Mouse (Mus musculus): ENCODE measurements around the gene Anks1. TPM values are rescaled to one million over a fixed set of nuclear protein-coding genes. Genes with fewer than 3 reads are reported as not detected.
A peak's percentile ranks its signal among the peaks of the same experiment; 100 is the strongest.

Anks1 gene
- 7.8 and 8.3 TPM in 2 replicates for polyA plus RNA-seq (2015; fragmentation: Nextera tagmentation; extraction: Ambion mirVana)

DNA sequence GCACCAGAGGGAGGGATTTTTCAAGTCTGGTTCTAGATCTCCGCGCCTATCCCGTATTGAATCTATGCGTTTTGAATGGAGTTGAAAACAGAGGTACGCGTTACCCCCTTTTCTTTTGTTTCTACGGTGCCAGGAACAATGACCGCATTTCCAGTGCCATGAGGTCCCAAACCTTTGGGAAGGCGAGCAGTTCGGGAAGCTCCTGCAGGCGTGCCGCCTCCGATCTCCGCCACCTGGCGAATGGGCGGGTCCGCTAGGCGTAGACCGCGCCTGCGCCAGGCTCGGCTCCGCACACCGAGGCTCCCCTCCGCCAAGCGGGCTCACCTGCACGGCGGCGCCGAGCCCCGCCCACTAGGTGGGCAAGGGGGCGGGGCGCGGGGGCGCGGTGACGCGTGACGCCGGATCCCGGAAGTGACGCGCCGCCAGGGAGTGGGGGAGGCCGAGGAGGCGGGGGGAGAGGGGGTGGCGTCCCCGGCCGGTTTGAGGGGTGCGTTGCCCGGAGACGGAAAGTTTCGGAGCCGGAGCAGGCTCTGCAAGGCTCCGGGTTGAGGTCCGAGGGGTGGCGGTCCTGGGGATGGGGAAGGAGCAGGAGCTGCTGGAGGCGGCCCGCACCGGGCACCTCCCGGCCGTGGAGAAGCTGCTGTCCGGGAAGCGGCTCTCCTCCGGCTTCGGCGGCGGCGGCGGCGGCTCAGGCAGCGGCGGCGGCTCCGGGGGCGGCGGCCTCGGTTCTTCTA lies at the start of gene Anks1:
Gene Anks1 (plus strand): TSS at position 419 of the 734 bp plus-strand sequence.
- peak within 1 kb of the TSS; percentile 68 for H3K4me3 ChIP-seq (ENCODE audit: low read depth, low read length)
- TF ChIP-seq CTCF (IDR thresholded peaks at IDR 0.05; ENCODE audit: low read depth) (no peak; the same call in 1 of the 2 replicates), EP300 (optimal IDR thresholded peaks at IDR 0.05) (no peak)
- H3K27me3 ChIP-seq (ENCODE audit: control insufficient read depth, insufficient read depth, low read length): no peaks in the 10 kb centered on the region
- H3K9ac ChIP-seq (ENCODE audit: low read length): peak within 1 kb of the TSS; percentile 88
- DNase-seq (ENCODE audit: low spot score): peak; percentile 95
- no peaks in the 10 kb centered on the region for H3K9me3 ChIP-seq (ENCODE audit: control insufficient read depth, low read length)
- no peaks in the 10 kb centered on the region; the same call in 1 of the 2 replicates for H3K4me1 ChIP-seq (replicated peaks; ENCODE audit: control insufficient read depth, insufficient read depth)
- ATAC-seq (ENCODE audit: low FRiP score, low TSS enrichment): peak; percentile 92
- WGBS: under 1% methylated on average over 66 of the region's 78 CpGs
- peak within 1 kb of the TSS; percentile 89 for H3K4me2 ChIP-seq (replicated peaks; ENCODE audit: low read depth)
- peak within 1 kb of the TSS; percentile 95 for H3K27ac ChIP-seq (replicated peaks)
- no peaks in the 10 kb centered on the region; the same call in 1 of the 2 replicates for H3K36me3 ChIP-seq (ENCODE audit: control insufficient read depth, insufficient read depth, low read length)

GRCm38 (mm10) chr17:27865461-27865860 lies 43.6 kb upstream of the Anks1 start:
- no peak overlapping the region for H3K27ac ChIP-seq (replicated peaks)
- 75% methylated on average over 2 of the region's 2 CpGs for WGBS

GRCm38 (mm10) chr17:27866737-27867136 lies 42.4 kb upstream of the Anks1 start:
- ATAC-seq (ENCODE audit: low FRiP score, low TSS enrichment) (no peak), DNase-seq (ENCODE audit: low spot score) (no peak)
- Histone ChIP-seq H3K4me1 (replicated peaks; ENCODE audit: control insufficient read depth, insufficient read depth) (no peaks in the 10 kb centered on the region; the same call in 1 of the 2 replicates), H3K27me3 (ENCODE audit: control insufficient read depth, insufficient read depth, low read length) (no peaks in the 10 kb centered on the region), H3K9ac (ENCODE audit: low read length) (no peak overlapping the region), H3K4me3 (ENCODE audit: low read depth, low read length) (no peak overlapping the region), H3K27ac (replicated peaks) (no peak overlapping the region), H3K36me3 (ENCODE audit: control insufficient read depth, insufficient read depth, low read length) (no peaks in the 10 kb centered on the region), H3K4me2 (replicated peaks; ENCODE audit: low read depth) (no peak overlapping the region), H3K9me3 (ENCODE audit: control insufficient read depth, low read length) (no peaks in the 10 kb centered on the region)
- 43% methylated on average over 4 of the region's 4 CpGs for WGBS
- TF ChIP-seq CTCF (IDR thresholded peaks at IDR 0.05; ENCODE audit: low read depth): no peak

More at GRCm38 (mm10) chr17:27865461-27865860, 43.6 kb upstream of the Anks1 start:
- TF ChIP-seq EP300 (optimal IDR thresholded peaks at IDR 0.05) (no peak), CTCF (IDR thresholded peaks at IDR 0.05; ENCODE audit: low read depth) (peak; percentile 53)
- Histone ChIP-seq H3K4me2 (replicated peaks; ENCODE audit: low read depth) (no peak overlapping the region), H3K27me3 (ENCODE audit: control insufficient read depth, insufficient read depth, low read length) (no peaks in the 10 kb centered on the region), H3K4me3 (ENCODE audit: low read depth, low read length) (no peak overlapping the region), H3K4me1 (replicated peaks; ENCODE audit: control insufficient read depth, insufficient read depth) (no peaks in the 10 kb centered on the region; the same call in 1 of the 2 replicates), H3K9me3 (ENCODE audit: control insufficient read depth, low read length) (no peaks in the 10 kb centered on the region), H3K9ac (ENCODE audit: low read length) (no peak overlapping the region), H3K36me3 (ENCODE audit: control insufficient read depth, insufficient read depth, low read length) (no peaks in the 10 kb centered on the region)
- ATAC-seq (ENCODE audit: low FRiP score, low TSS enrichment) (no peak), DNase-seq (ENCODE audit: low spot score) (no peak)

GRCm38 (mm10) chr17:27871851-27872250 lies 37.3 kb upstream of the Anks1 start:
- H3K36me3 ChIP-seq (ENCODE audit: control insufficient read depth, insufficient read depth, low read length): no peaks in the 10 kb centered on the region
- ATAC-seq (ENCODE audit: low FRiP score, low TSS enrichment) (no peak), DNase-seq (ENCODE audit: low spot score) (no peak)
- no peaks in the 10 kb centered on the region for H3K9me3 ChIP-seq (ENCODE audit: control insufficient read depth, low read length)
- no peak overlapping the region for H3K4me3 ChIP-seq (ENCODE audit: low read depth, low read length)
- no peak overlapping the region for H3K9ac ChIP-seq (ENCODE audit: low read length)
- no peak overlapping the region for H3K4me2 ChIP-seq (replicated peaks; ENCODE audit: low read depth)
- TF ChIP-seq CTCF (IDR thresholded peaks at IDR 0.05; ENCODE audit: low read depth) (no peak), EP300 (optimal IDR thresholded peaks at IDR 0.05) (no peak)
- H3K4me1 ChIP-seq (replicated peaks; ENCODE audit: control insufficient read depth, insufficient read depth): peaks cover 3% of the 10 kb centered on the region; the same call in 1 of the 2 replicates
- WGBS: 77% methylated on average over 3 of the region's 3 CpGs
- H3K27ac ChIP-seq (replicated peaks): no peak overlapping the region
- H3K27me3 ChIP-seq (ENCODE audit: control insufficient read depth, insufficient read depth, low read length): no peaks in the 10 kb centered on the region

GRCm38 (mm10) chr17:27873583-27873982 lies 35.5 kb upstream of the Anks1 start:
- Histone ChIP-seq H3K36me3 (ENCODE audit: control insufficient read depth, insufficient read depth, low read length) (peaks cover 5% of the 10 kb centered on the region; the same call in 1 of the 2 replicates), H3K9me3 (ENCODE audit: control insufficient read depth, low read length) (no peaks in the 10 kb centered on the region), H3K4me2 (replicated peaks; ENCODE audit: low read depth) (no peak overlapping the region), H3K27ac (replicated peaks) (no peak overlapping the region), H3K9ac (ENCODE audit: low read length) (no peak overlapping the region), H3K4me1 (replicated peaks; ENCODE audit: control insufficient read depth, insufficient read depth) (peaks cover 3% of the 10 kb centered on the region; the same call in 1 of the 2 replicates), H3K4me3 (ENCODE audit: low read depth, low read length) (no peak overlapping the region), H3K27me3 (ENCODE audit: control insufficient read depth, insufficient read depth, low read length) (no peaks in the 10 kb centered on the region)
- 52% methylated on average over 3 of the region's 3 CpGs for WGBS
- no peak for TF ChIP-seq EP300 (optimal IDR thresholded peaks at IDR 0.05)
- no peak for TF ChIP-seq CTCF (IDR thresholded peaks at IDR 0.05; ENCODE audit: low read depth)
- no peak for ATAC-seq (ENCODE audit: low FRiP score, low TSS enrichment)
- DNase-seq (ENCODE audit: low spot score): no peak

DNA sequence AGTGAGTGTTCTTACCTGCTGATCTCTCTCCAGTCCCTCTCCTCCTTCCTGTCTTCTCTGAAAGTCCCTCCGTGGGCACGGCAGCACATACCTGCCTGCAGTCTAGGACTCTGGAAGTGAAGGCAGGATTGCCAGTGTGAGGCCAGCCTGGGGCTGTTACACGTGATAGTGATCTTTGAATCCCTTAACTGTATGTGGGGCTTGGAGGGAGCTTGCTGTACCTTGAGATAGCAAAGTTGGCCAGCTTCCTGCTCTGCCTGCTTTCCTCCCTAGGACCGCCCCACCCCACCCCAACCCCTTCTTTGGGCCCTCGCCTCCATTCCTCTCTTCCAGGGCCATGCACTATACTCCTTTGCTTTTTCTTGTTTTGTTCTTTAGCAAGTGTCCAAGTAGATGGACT lies 34.6 kb upstream of the Anks1 start:
- Histone ChIP-seq H3K9ac (ENCODE audit: low read length) (peak overlapping the region; percentile 27; the same call in 1 of the 2 replicates), H3K4me3 (ENCODE audit: low read depth, low read length) (no peak overlapping the region), H3K27ac (replicated peaks) (no peak overlapping the region), H3K4me2 (replicated peaks; ENCODE audit: low read depth) (no peak overlapping the region), H3K27me3 (ENCODE audit: control insufficient read depth, insufficient read depth, low read length) (no peaks in the 10 kb centered on the region), H3K9me3 (ENCODE audit: control insufficient read depth, low read length) (no peaks in the 10 kb centered on the region), H3K36me3 (ENCODE audit: control insufficient read depth, insufficient read depth, low read length) (peaks cover 10% of the 10 kb centered on the region; the same call in 1 of the 2 replicates), H3K4me1 (replicated peaks; ENCODE audit: control insufficient read depth, insufficient read depth) (peaks cover 3% of the 10 kb centered on the region; the same call in 1 of the 2 replicates)
- WGBS: 38% methylated on average over 5 of the region's 5 CpGs
- TF ChIP-seq EP300 (optimal IDR thresholded peaks at IDR 0.05): no peak
- no peak for TF ChIP-seq CTCF (IDR thresholded peaks at IDR 0.05; ENCODE audit: low read depth)
- DNase-seq (ENCODE audit: low spot score): peak; percentile 24
- ATAC-seq (ENCODE audit: low FRiP score, low TSS enrichment): no peak
